Mouse (Mus musculus): ENCODE data around the gene Pabpc1l. TPM values are rescaled to one million over a fixed set of nuclear protein-coding genes. Genes with fewer than 3 reads are reported as not detected.

Gene Pabpc1l
- polyA plus RNA-seq, 1 experiment from 2014 or later: 1.7 TPM

GRCm38 (mm10) chr2:164073120-164073519 is 47.9 kb downstream of the Pabpc1l start:
- WGBS: 87% methylated on average over 7 of the region's 7 CpGs
- Histone ChIP-seq H3K36me3 (no peaks in the 10 kb centered on the region), H3K9me3 (replicated peaks) (no peaks in the 10 kb centered on the region)

GRCm38 (mm10) chr2:164073918-164074578 is 48.8 kb downstream of the Pabpc1l start:
- peak; percentile 89 for ATAC-seq (ENCODE audit: low FRiP score)
- under 1% methylated on average over 48 of the region's 48 CpGs for WGBS
- H3K4me3 ChIP-seq (replicated peaks): peak overlapping the region; percentile 97

More at GRCm38 (mm10) chr2:164073120-164073519, 47.9 kb downstream of the Pabpc1l start:
- no peak for ATAC-seq (ENCODE audit: low FRiP score)
- no peak overlapping the region for H3K27ac ChIP-seq (replicated peaks)
- no peak overlapping the region for H3K4me2 ChIP-seq
- no peak overlapping the region for H3K4me3 ChIP-seq (replicated peaks)
- no peaks in the 10 kb centered on the region for H3K27me3 ChIP-seq (replicated peaks)
- H3K4me1 ChIP-seq: peaks cover 34% of the 10 kb centered on the region
- H3K9ac ChIP-seq (replicated peaks): no peak overlapping the region

GRCm38 (mm10) chr2:164075088-164075487 is 49.8 kb downstream of the Pabpc1l start:
- Histone ChIP-seq H3K36me3 (peaks cover 9% of the 10 kb centered on the region; the same call in 1 of the 2 replicates), H3K4me2 (peak overlapping the region; percentile 85), H3K4me1 (peaks cover 15% of the 10 kb centered on the region), H3K9ac (replicated peaks) (peak overlapping the region; percentile 91), H3K27me3 (replicated peaks) (no peaks in the 10 kb centered on the region), H3K27ac (replicated peaks) (no peak overlapping the region), H3K4me3 (replicated peaks) (peak overlapping the region; percentile 97), H3K9me3 (replicated peaks) (no peaks in the 10 kb centered on the region)
- ATAC-seq (ENCODE audit: low FRiP score): no peak
- 55% methylated on average over 5 of the region's 5 CpGs for WGBS

More at GRCm38 (mm10) chr2:164073918-164074578, 48.8 kb downstream of the Pabpc1l start:
- peak overlapping the region; percentile 85 for H3K4me2 ChIP-seq
- H3K9me3 ChIP-seq (replicated peaks): no peaks in the 10 kb centered on the region
- H3K9ac ChIP-seq (replicated peaks): peak overlapping the region; percentile 91
- no peaks in the 10 kb centered on the region for H3K27me3 ChIP-seq (replicated peaks)
- H3K27ac ChIP-seq (replicated peaks): peak overlapping the region; percentile 78
- H3K36me3 ChIP-seq: 0 out of 2 replicates have a peak, but pooled peaks cover 1% of the 10 kb centered on the region
- peaks cover 26% of the 10 kb centered on the region for H3K4me1 ChIP-seq

GRCm38 (mm10) chr2:164076874-164077425 is 51.7 kb downstream of the Pabpc1l start:
- Histone ChIP-seq H3K36me3 (peaks cover 28% of the 10 kb centered on the region), H3K9me3 (replicated peaks) (no peaks in the 10 kb centered on the region), H3K27ac (replicated peaks) (no peak overlapping the region), H3K4me2 (no peak overlapping the region), H3K9ac (replicated peaks) (no peak overlapping the region), H3K27me3 (replicated peaks) (no peaks in the 10 kb centered on the region), H3K4me3 (replicated peaks) (no peak overlapping the region), H3K4me1 (peaks cover 12% of the 10 kb centered on the region)
- no peak for ATAC-seq (ENCODE audit: low FRiP score)
- 92% methylated on average over 8 of the region's 8 CpGs for WGBS

- no peak overlapping the region for H3K27ac ChIP-seq (replicated peaks)
- H3K4me1 ChIP-seq: peaks cover 12% of the 10 kb centered on the region
- H3K4me2 ChIP-seq: no peak overlapping the region
- no peak overlapping the region for H3K9ac ChIP-seq (replicated peaks)
- 90% methylated on average over 5 of the region's 5 CpGs for WGBS
- H3K9me3 ChIP-seq (replicated peaks): no peaks in the 10 kb centered on the region
- no peak overlapping the region for H3K4me3 ChIP-seq (replicated peaks)
- ATAC-seq (ENCODE audit: low FRiP score): no peak
- no peaks in the 10 kb centered on the region for H3K27me3 ChIP-seq (replicated peaks)
- peaks cover 36% of the 10 kb centered on the region for H3K36me3 ChIP-seq
Measured at GRCm38 (mm10) chr2:164077875-164078274, 52.6 kb downstream of the Pabpc1l start.

GRCm38 (mm10) chr2:164079488-164079887 is 54.2 kb downstream of the Pabpc1l start:
- Histone ChIP-seq H3K9me3 (replicated peaks) (no peaks in the 10 kb centered on the region), H3K4me2 (no peak overlapping the region), H3K36me3 (peaks cover 52% of the 10 kb centered on the region), H3K4me3 (replicated peaks) (no peak overlapping the region), H3K9ac (replicated peaks) (no peak overlapping the region), H3K27me3 (replicated peaks) (no peaks in the 10 kb centered on the region), H3K4me1 (peaks cover 11% of the 10 kb centered on the region), H3K27ac (replicated peaks) (no peak overlapping the region)
- ATAC-seq (ENCODE audit: low FRiP score): no peak
- 95% methylated on average over 6 of the region's 6 CpGs for WGBS

- Histone ChIP-seq H3K4me2 (no peak overlapping the region), H3K9ac (replicated peaks) (no peak overlapping the region), H3K27ac (replicated peaks) (no peak overlapping the region), H3K4me1 (no peaks in the 10 kb centered on the region), H3K36me3 (peaks cover 62% of the 10 kb centered on the region), H3K27me3 (replicated peaks) (no peaks in the 10 kb centered on the region), H3K9me3 (replicated peaks) (no peaks in the 10 kb centered on the region), H3K4me3 (replicated peaks) (no peak overlapping the region)
- 97% methylated on average over 10 of the region's 10 CpGs for WGBS
- ATAC-seq (ENCODE audit: low FRiP score): no peak
Measured at GRCm38 (mm10) chr2:164081577-164081976, 56.3 kb downstream of the Pabpc1l start.

GRCm38 (mm10) chr2:164082175-164082574 is 56.9 kb downstream of the Pabpc1l start:
- no peaks in the 10 kb centered on the region for H3K4me1 ChIP-seq
- peaks cover 67% of the 10 kb centered on the region for H3K36me3 ChIP-seq
- no peak for ATAC-seq (ENCODE audit: low FRiP score)
- H3K4me3 ChIP-seq (replicated peaks): no peak overlapping the region
- H3K9me3 ChIP-seq (replicated peaks): no peaks in the 10 kb centered on the region
- no peak overlapping the region for H3K4me2 ChIP-seq
- H3K9ac ChIP-seq (replicated peaks): no peak overlapping the region
- 92% methylated on average over 10 of the region's 10 CpGs for WGBS
- H3K27ac ChIP-seq (replicated peaks): no peak overlapping the region
- no peaks in the 10 kb centered on the region for H3K27me3 ChIP-seq (replicated peaks)

GRCm38 (mm10) chr2:164083609-164084341 is 58.5 kb downstream of the Pabpc1l start:
- Histone ChIP-seq H3K4me2 (no peak overlapping the region), H3K4me1 (no peaks in the 10 kb centered on the region), H3K4me3 (replicated peaks) (no peak overlapping the region), H3K27me3 (replicated peaks) (no peaks in the 10 kb centered on the region), H3K9me3 (replicated peaks) (no peaks in the 10 kb centered on the region), H3K9ac (replicated peaks) (no peak overlapping the region), H3K27ac (replicated peaks) (no peak overlapping the region), H3K36me3 (peaks cover 82% of the 10 kb centered on the region)
- no peak for ATAC-seq (ENCODE audit: low FRiP score)
- WGBS: 87% methylated on average over 18 of the region's 19 CpGs

- ATAC-seq (ENCODE audit: low FRiP score): no peak
Measured at GRCm38 (mm10) chr2:164084342-164084700, 59.1 kb downstream of the Pabpc1l start.

GRCm38 (mm10) chr2:164087416-164088017 is 62.3 kb downstream of the Pabpc1l start:
- no peaks in the 10 kb centered on the region for H3K4me1 ChIP-seq
- H3K9ac ChIP-seq (replicated peaks): no peak overlapping the region
- no peak overlapping the region for H3K4me2 ChIP-seq
- no peak overlapping the region for H3K27ac ChIP-seq (replicated peaks)
- no peak for ATAC-seq (ENCODE audit: low FRiP score)
- no peaks in the 10 kb centered on the region for H3K9me3 ChIP-seq (replicated peaks)
- H3K27me3 ChIP-seq (replicated peaks): no peaks in the 10 kb centered on the region
- WGBS: 88% methylated on average over 6 of the region's 6 CpGs
- H3K36me3 ChIP-seq: peaks cover 66% of the 10 kb centered on the region
- H3K4me3 ChIP-seq (replicated peaks): no peak overlapping the region

More at GRCm38 (mm10) chr2:164084342-164084700, 59.1 kb downstream of the Pabpc1l start:
- H3K27ac ChIP-seq (replicated peaks): no peak overlapping the region
- WGBS: 92% methylated on average over 7 of the region's 7 CpGs
- H3K4me1 ChIP-seq: no peaks in the 10 kb centered on the region
- H3K4me2 ChIP-seq: no peak overlapping the region
- H3K36me3 ChIP-seq: peaks cover 86% of the 10 kb centered on the region
- H3K9me3 ChIP-seq (replicated peaks): no peaks in the 10 kb centered on the region
- H3K27me3 ChIP-seq (replicated peaks): no peaks in the 10 kb centered on the region
- H3K9ac ChIP-seq (replicated peaks): no peak overlapping the region
- no peak overlapping the region for H3K4me3 ChIP-seq (replicated peaks)

Data from neural tube, embryonic 15.5 days (tissue).